Mouse (Mus musculus) brown adipose tissue, adult 24 weeks (tissue): ENCODE measurements around the gene Tenm2. TPM values are rescaled to one million over a fixed set of nuclear protein-coding genes. Genes with fewer than 3 reads are reported as not detected.

Experiments used
- H3K27ac ChIP-seq: fragments of 200-500 bp; replicated peaks from 2 replicates; pipeline ENCODE4 v1.5.1; 2012; ENCODE audit warnings: low read depth, mild to moderate bottlenecking, low read length
- H3K4me1 ChIP-seq: fragments of 200-500 bp; 2 replicates; pipeline ENCODE4 v1.6.1; 2012; ENCODE audit warnings: low read length, mixed read lengths; ENCODE audit not compliant: control insufficient read depth, insufficient read depth, insufficient read length
- H3K4me3 ChIP-seq: fragments of 200-500 bp; 2 replicates; pipeline ENCODE4 v1.5.1; 2012; ENCODE audit warnings: low read depth, mild to moderate bottlenecking, low read length, moderate library complexity; ENCODE audit not compliant: insufficient read depth
- polyA plus RNA-seq: library from polyadenylated mRNA; stranded (reverse); fragments of >200 nt; gene quantifications from 2 replicates; pipeline ENCODE4 v1.2.4, GENCODE M21; 2012; ENCODE audit not compliant: missing spikeins, insufficient read depth, insufficient read length

The Tenm2 gene
- polyA plus RNA-seq, 1 experiment = not detected

- Histone ChIP-seq H3K4me3 (no peak overlapping the region), H3K27ac (no peak overlapping the region), H3K4me1 (no peaks in the 10 kb centered on the region)
Measured at GRCm38 (mm10) chr11:36134645-36135044, 1101.1 kb downstream of the Tenm2 start.

- H3K4me1 ChIP-seq = no peaks in the 10 kb centered on the region
Measured at GRCm38 (mm10) chr11:36123275-36123674, 1112.5 kb downstream of the Tenm2 start.

GRCm38 (mm10) chr11:36121410-36121929 lies 1114.3 kb downstream of the Tenm2 start:
- no peak overlapping the region for H3K4me3 ChIP-seq

More at GRCm38 (mm10) chr11:36123275-36123674, 1112.5 kb downstream of the Tenm2 start:
- no peak overlapping the region for H3K4me3 ChIP-seq
- H3K27ac ChIP-seq = no peak overlapping the region

GRCm38 (mm10) chr11:36120591-36121409 lies 1115.0 kb downstream of the Tenm2 start:
- no peak overlapping the region for H3K4me3 ChIP-seq
- H3K27ac ChIP-seq = no peak overlapping the region
- no peaks in the 10 kb centered on the region for H3K4me1 ChIP-seq

More at GRCm38 (mm10) chr11:36121410-36121929, 1114.3 kb downstream of the Tenm2 start:
- no peak overlapping the region for H3K27ac ChIP-seq
- no peaks in the 10 kb centered on the region for H3K4me1 ChIP-seq

- no peaks in the 10 kb centered on the region for H3K4me1 ChIP-seq
- no peak overlapping the region for H3K4me3 ChIP-seq
- H3K27ac ChIP-seq = no peak overlapping the region
Measured at GRCm38 (mm10) chr11:36113326-36113725, 1122.4 kb downstream of the Tenm2 start.

- no peak overlapping the region for H3K4me3 ChIP-seq
- no peak overlapping the region for H3K27ac ChIP-seq
- no peaks in the 10 kb centered on the region for H3K4me1 ChIP-seq
Measured at GRCm38 (mm10) chr11:36108970-36109731, 1126.6 kb downstream of the Tenm2 start.

GRCm38 (mm10) chr11:36107840-36108239 lies 1127.9 kb downstream of the Tenm2 start:
- no peak overlapping the region for H3K27ac ChIP-seq

GRCm38 (mm10) chr11:36106639-36107038 lies 1129.1 kb downstream of the Tenm2 start:
- Histone ChIP-seq H3K4me3 (no peak overlapping the region), H3K27ac (no peak overlapping the region), H3K4me1 (no peaks in the 10 kb centered on the region)

More at GRCm38 (mm10) chr11:36107840-36108239, 1127.9 kb downstream of the Tenm2 start:
- Histone ChIP-seq H3K4me3 (no peak overlapping the region), H3K4me1 (no peaks in the 10 kb centered on the region)

- Histone ChIP-seq H3K27ac (no peak overlapping the region), H3K4me1 (no peaks in the 10 kb centered on the region), H3K4me3 (no peak overlapping the region)
Measured at GRCm38 (mm10) chr11:36103556-36103955, 1132.2 kb downstream of the Tenm2 start.

- no peak overlapping the region for H3K4me3 ChIP-seq
- no peaks in the 10 kb centered on the region for H3K4me1 ChIP-seq
- no peak overlapping the region for H3K27ac ChIP-seq
Measured at GRCm38 (mm10) chr11:36096219-36096618, 1139.5 kb downstream of the Tenm2 start.

GRCm38 (mm10) chr11:36090210-36090609 lies 1145.6 kb downstream of the Tenm2 start:
- H3K27ac ChIP-seq = no peak overlapping the region
- no peak overlapping the region for H3K4me3 ChIP-seq
- H3K4me1 ChIP-seq = no peaks in the 10 kb centered on the region

GRCm38 (mm10) chr11:36081399-36082053 lies 1154.2 kb downstream of the Tenm2 start:
- no peaks in the 10 kb centered on the region for H3K4me1 ChIP-seq
- H3K27ac ChIP-seq = no peak overlapping the region
- no peak overlapping the region for H3K4me3 ChIP-seq

- Histone ChIP-seq H3K27ac (no peak overlapping the region), H3K4me1 (no peaks in the 10 kb centered on the region), H3K4me3 (no peak overlapping the region)
Measured at GRCm38 (mm10) chr11:36080766-36081165, 1155.0 kb downstream of the Tenm2 start.

GRCm38 (mm10) chr11:36078391-36078790 lies 1157.4 kb downstream of the Tenm2 start:
- no peak overlapping the region for H3K27ac ChIP-seq
- H3K4me3 ChIP-seq = no peak overlapping the region
- no peaks in the 10 kb centered on the region for H3K4me1 ChIP-seq

- Histone ChIP-seq H3K4me1 (no peaks in the 10 kb centered on the region), H3K27ac (no peak overlapping the region), H3K4me3 (no peak overlapping the region)
Measured at GRCm38 (mm10) chr11:36074015-36074567, 1161.7 kb downstream of the Tenm2 start.
